Mouse (Mus musculus) mouse embryonic stem cell (cell line): ENCODE data around the gene Cbx5.

ENCODE experiments used
- in situ Hi-C, 2 experiments: fragments of 300-500 bp; cut with MboI; formaldehyde crosslinking; loops; 1 replicate in 1 of 2; 3 replicates in 1 of 2; pipeline ENCODE4 v1.14.3; 2019 to 2020; ENCODE audit warnings: low sequenced_read_pairs in 2 of 2, low pct_unique_long_range_greater_than_20kb in 1 of 2, mixed read lengths in 1 of 2; ENCODE audit not compliant: unreplicated experiment in 1 of 2

The Cbx5 gene

DNA sequence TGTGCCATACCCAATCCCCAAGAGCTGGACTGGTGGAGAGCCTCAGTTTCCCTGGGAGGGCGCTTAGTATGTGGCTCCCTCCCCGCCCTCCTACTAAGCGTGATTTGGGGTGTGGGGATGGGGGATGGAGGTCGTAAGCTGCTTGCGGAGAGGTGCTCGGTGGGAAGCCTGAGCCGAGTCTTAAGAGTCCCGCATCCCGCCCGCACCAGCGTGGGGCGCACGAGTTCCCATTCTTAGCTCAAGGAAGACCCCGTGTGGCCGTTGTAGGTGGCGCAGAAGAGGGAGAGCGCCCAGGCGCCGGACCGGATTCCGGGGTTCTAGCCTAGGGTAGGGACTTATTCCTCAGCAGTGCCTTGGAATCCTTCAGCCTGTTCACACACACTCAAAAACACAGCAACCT, 56.5 kb downstream of the Cbx5 start:
- in situ Hi-C loops, result no loop called here

DNA sequence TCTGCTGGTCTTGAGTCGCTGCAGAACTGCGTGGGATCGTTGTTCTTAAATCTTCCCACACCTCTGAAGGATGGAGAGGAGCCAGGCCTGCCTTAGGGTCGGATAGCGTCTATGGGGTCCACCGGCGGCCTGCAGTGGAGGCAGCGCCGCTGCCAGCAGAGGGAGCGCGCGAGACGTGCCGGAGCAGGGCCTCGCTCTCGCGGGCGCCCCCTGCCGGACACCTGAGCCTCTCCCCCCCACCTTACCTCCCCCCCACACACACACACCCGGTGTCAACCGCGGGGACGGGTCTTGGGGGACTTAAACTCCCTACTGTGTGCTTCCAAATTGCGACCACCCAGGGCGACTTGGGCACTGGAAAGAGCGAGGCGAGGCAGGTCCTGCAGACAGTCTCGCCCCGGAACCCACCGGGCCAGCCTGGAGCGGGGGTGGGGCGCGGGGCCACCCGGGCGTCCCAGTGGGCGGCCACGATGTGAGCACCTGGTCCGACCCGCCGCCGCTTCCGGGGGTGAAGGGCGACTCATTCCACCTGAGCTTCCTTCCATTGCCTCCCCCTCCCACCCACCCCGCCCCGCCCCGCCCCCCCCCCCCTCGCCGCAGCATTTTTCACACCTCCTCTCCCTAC, 57.3 kb downstream of the Cbx5 start:
- in situ Hi-C loops, result no loop called here

DNA sequence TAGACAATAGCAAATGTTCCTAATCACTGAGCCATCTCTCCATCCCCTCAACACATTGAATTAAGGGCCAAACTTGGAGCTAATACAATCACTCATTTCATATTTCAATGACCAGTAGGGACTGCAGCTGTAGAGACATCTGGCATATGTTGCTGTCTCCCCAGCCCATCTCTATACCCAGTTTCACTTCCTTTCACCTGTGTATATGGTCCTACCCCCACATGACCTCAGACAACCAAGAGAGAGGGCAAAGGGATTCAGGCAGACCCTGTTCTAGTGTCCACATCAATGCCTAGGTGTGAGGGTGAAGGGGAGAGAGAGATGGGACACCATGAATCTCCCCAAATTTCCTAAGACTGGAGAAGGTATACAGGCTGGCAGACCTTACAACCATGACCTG, 59.2 kb downstream of the Cbx5 start:
- in situ Hi-C loops, result no loop called here

DNA sequence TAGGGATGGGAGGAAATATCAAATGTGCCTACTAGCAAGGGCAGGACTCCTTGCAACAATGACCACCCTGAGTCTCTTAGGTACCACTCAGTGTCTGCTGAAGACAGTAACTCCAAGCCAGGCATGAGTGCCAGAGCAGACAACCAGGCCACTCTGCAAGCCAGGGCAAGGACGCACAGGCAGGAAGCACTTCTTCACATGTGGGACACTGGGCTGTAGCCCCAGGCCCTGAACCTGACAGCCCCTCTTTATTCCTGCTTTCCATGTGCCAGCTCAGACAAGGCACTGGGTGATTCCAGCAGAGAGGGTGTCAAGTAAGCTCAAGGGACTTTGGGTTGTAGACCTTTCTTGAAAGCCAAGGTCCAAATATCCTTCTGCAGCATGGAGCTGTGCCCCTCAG, 60.8 kb downstream of the Cbx5 start:
- in situ Hi-C loops, result loop anchor here in 1 of 2 experiments (10.0 kb wide), 1 partner anchor 434 kb away; no protein-coding TSS in a partner anchor

DNA sequence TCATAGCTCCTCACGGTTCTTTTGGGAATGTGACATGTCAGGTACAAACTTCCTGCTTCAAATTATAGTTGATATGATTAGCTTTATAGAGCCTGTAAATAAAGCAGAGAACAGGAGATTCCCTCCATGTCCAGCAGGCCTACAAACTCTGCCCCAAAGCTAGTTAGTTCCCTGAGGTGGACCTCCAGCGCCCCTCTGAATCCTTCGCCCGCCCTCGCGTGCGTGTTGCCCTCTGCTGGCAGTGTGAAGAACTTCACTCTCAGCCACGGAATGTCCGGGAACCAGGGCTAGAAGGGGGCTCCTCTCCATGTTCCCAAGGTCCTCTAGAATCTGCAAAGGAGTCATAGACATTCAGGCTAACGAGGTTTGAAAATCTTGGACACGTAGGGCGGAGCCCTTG, 61.5 kb downstream of the Cbx5 start:
- in situ Hi-C loops, result loop anchor here in 1 of 2 experiments (10.0 kb wide), 1 partner anchor 433 kb away; no protein-coding TSS in a partner anchor

DNA sequence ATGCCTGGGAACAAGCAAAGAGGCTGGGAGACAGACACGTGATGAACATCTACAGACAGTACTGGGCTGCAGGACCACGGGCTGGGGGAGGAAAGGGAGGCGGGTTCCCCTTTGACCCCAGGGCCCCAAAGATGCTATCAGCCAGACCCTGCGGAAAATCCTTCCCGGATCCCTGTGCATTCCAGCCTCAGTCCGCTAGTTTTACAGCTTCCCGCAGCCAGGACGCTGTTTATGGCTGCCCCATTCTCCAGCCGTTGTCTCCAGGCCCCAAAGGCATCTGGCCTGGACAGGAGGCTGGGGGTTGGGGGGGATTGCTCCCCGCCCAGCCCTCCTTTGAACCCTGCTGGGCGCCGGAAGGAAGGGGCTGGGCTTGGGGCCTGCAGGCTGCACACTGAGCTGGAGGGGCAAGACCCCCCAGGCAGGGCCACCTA, 62.0 kb downstream of the Cbx5 start:
- in situ Hi-C loops, result loop anchor here in 1 of 2 experiments (10.0 kb wide), 1 partner anchor 433 kb away; no protein-coding TSS in a partner anchor

DNA sequence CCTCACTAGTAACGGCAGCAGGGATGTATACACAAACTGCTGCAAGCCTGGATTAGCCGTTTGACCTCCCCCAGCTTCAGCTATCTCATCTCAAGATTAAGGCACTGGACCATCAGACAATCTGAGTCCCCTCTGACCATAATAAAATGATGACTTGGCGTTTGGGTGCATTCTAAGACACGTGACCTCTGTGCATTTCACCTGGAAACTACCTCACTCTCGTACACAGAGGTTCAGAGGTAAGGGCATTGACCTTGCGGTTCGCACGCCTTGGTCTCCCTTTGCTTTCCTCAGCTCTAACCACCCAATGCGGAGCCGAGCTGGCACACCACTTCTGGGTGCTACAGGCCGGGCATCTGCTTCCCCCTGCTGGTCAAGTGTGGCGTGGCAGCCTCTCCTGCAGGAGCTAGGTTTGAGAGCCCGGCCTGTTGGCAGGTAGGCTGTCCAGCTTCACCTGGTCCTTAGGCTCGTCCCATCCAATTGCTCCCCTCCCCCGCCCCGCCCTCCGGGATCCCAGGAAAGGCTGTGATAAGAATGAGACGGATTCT, 62.7 kb downstream of the Cbx5 start:
- in situ Hi-C loops, result loop anchor here in 1 of 2 experiments (10.0 kb wide), 1 partner anchor 432 kb away; no protein-coding TSS in a partner anchor

DNA sequence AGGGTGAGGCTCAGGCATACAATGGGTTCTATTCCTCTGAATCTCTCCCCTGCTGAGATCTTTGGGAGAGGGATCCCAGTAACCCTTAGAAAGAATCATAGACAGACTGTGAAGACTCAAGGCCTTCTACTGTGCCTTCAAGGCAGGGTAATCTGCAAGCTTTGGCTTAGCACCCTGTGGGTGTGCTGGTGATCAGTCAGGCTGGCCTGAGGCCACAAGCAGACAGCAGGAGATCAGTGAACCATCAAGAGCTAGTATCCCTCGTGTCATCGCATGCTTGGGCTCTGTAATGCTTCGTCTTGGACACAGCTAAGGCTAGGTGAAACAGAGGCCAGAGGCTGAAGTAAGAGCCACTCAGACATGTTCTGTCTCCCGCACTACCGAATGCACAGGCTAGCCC, 66.4 kb downstream of the Cbx5 start:
- in situ Hi-C loops, result loop anchor here (5.0 to 10.0 kb wide), 2 partner anchors 186 to 428 kb away; no protein-coding TSS in a partner anchor

DNA sequence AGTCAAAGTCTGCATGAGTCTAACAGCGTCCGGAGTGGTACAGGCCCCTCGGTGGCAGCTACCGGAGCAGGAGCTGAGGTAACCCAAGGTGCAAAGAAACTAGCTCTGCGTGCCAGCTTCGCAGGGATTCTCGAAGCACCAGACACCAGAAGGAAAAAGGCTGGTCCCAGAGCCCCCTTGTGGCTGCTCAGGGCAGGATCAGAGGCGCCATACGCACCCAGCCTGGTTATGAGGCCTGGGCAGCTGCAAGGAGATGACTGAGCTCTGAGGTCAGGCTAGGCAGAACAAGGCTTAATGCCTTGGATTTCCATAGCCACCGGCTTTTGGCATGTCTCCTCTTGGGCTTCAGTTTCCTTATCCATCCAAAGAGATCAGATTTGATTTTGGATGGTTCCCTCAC, 67.1 kb downstream of the Cbx5 start:
- in situ Hi-C loops, result loop anchor here (5.0 to 10.0 kb wide), 2 partner anchors 185 to 428 kb away; no protein-coding TSS in a partner anchor

DNA sequence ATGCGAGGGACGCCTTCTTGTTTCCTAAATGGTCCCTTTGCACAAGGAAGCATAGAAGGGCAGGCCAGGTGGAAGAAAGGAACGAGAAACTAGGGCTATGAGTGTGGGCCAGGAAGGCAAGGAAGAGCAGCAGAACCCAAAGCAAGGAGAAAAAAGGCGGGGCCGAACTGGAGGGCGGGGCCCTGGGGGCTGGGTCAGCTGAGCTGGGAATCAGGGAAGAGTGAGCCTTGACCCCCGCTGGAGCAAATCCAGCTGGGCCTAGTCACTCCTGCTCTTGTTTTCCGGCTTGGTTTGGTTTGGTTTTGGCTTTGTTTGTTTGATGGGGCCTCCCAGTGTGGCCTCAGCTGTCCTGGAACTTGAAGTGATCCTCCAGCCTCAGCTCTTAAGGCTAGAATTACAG, 68.3 kb downstream of the Cbx5 start:
- in situ Hi-C loops, result loop anchor here (5.0 to 10.0 kb wide), 2 partner anchors 184 to 426 kb away; no protein-coding TSS in a partner anchor

DNA sequence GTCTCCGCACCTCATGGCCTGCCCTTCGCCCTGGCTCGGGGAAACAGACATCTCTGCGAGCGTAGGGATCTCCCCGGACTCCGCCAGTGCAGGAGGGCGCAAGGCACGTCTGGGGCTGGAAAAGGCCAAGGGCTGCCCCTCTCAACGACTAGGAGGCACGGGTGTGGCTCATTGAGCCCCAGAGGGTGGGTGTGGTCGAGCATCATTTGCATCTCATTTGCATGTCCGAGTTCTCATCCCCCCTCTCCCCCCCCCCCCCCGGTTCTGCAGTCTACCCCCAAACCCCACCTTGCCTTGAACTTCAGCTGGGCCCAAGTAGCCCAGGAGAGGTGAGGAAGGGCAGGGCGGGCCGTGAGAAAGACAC, 69.3 kb downstream of the Cbx5 start:
- in situ Hi-C loops, result loop anchor here (5.0 to 10.0 kb wide), 2 partner anchors 183 to 425 kb away; no protein-coding TSS in a partner anchor

DNA sequence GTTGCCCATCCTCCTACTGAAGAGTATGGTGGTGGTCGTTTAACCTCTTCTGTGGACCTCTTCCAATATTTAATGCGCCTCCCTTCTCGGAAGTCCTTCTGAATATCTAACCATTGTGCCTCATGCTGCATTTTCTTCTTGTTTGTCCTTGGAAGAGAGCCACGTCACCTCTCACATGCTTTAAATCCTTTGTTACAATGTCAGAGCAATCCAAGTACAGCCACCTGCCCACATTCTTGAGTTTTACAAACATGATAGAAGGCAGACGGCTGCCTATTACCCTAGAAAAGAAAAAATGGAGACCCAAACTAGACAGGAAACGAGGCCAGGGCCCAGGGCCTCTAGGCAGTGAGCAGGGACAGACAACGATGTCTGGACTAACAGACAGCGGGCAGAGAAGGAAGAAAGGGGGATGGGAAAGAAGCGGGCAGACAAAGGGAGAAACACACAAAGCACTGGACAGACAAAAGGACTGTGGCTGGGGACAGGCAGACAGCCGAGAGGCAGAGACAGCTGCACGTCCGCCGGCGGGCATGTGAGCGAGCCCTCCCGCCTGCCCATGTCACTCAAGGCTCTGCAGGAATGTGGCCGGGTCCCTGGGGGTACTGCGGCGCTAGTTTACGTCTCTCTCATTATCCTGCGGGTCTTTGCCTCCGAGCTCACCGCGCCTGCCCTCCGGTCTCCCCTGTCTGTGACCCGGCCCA, 69.9 kb downstream of the Cbx5 start:
- in situ Hi-C loops, result loop anchor here (5.0 to 10.0 kb wide), 2 partner anchors 182 to 425 kb away; no protein-coding TSS in a partner anchor

DNA sequence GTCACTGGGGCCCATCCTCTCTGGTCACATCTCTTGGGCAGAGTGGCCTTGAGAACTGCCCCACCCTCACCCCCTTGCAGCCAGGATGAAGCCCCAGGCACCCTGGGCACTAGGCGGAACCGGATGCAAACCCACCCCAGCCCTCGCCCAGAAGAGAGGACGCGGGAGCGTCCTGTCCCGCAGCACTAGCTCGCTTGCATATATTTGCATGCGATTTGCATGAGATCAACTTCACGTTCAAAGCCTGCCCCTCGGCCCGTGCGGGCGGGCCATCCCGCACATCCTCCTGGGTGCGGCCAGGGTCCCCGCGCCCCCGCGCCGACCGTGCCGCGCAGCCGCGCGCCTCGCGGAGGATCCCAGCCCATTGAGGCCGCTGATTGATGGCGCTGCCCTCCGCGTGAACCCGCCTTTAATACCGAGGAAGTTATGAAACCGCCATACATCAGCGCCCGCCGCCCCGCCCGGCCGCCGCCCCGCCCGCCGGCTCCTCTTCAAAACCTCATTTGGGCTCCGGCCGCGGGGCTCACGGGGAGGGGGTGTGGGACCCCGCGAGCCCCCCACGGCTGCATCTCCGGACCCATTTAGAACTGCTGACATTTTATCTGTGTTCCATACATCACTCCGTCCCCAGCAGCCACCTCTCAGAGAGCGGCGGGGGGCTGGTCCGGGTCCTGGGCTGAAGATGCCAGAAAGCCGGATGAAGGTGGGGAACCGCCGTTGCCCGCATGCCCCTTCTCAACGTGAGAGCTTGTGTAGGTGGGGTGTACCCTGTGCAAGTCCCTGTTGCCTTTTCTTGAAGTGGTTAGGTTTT, 70.6 kb downstream of the Cbx5 start:
- in situ Hi-C loops, result no loop called here

DNA sequence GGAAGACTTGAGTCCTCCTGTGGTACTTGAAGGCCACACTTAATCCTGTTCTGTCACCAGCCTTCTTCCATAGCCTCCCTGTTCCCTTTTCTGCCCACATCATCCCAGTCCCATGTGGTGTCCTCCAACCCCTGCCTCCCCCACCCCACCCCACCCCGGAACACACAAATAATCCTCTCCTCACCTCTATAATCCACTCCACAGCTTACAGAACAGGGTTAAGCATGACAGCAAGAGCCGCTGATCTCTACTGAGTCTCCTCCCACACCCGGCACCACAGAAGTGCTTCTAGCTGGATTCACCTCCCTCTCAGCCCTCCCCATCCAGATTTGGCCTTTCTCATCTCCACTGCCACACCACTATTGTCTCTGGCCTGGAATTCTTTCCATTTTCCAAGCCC, 71.8 kb downstream of the Cbx5 start:
- in situ Hi-C loops, result no loop called here

DNA sequence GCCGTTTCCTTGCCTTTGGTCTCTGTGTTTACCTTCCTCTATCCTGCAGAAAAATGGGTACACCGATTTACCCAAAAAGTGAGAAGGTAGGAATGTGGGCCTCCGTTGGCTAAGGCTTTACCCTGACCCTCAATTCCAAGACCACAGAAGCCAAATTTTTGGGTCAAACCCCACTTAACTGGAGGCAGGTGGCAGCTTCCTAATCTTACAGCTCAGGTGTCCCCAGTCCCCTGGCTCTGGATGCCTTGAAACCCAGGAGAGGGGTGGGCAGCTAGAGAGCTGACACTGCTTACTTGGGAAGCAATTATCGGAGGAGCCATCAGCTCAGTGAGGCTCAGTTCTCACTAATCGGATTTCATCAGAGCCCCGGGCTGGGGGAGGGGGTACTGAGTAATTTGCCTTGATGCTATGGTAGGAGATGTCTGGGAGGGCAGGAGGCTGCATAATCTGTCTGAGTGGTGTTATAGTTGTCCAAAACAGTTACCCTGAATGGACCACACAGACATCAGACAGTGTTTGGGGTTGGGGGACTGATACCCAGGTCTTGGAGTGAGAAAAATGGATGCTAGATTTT, 72.5 kb downstream of the Cbx5 start, which contains the start of gene Smug1:
Gene Smug1, minus strand, starts transcription at position 51 of the 574 bp plus-strand sequence.
- in situ Hi-C loops, result no loop called here

DNA sequence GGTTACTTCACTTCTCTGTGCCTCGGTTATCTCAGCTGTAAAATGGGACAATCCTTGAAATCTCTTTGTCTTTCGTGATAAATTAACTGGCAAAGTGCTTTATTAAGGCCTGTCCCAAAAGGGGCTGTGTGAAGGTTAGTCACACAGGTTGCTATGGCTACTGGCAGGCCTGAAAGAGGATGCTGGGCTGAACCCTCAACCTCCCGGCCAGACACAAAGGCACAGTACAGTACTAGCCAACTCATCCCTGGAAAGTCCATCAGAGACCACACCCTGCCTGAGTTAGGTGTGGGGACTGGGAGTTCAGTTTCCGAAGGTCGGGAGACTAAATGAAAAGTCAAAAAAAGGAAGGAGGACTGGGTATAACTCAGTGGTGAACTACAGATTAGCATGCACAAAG, 73.7 kb downstream of the Cbx5 start:
- in situ Hi-C loops, result no loop called here

DNA sequence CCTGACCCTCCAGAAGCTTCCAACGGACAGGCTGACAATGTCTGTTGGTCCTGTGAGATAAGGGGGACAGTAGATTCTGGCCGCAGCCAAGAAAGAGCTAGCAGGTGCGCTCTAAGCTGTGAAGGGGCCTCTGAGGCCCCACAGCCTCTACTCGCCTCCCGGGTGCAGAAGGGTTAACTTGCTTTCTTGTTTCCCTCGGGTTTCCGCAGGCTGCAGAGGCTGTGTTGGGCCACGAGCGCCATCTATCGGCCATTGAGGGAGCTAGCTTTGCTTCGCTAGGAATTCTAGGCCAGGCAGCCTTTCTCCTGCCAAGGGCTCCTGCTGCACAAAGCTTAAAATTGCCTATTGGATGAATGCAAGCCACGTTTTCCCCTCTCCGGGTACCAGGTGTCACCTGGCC, 74.2 kb downstream of the Cbx5 start:
- in situ Hi-C loops, result no loop called here

DNA sequence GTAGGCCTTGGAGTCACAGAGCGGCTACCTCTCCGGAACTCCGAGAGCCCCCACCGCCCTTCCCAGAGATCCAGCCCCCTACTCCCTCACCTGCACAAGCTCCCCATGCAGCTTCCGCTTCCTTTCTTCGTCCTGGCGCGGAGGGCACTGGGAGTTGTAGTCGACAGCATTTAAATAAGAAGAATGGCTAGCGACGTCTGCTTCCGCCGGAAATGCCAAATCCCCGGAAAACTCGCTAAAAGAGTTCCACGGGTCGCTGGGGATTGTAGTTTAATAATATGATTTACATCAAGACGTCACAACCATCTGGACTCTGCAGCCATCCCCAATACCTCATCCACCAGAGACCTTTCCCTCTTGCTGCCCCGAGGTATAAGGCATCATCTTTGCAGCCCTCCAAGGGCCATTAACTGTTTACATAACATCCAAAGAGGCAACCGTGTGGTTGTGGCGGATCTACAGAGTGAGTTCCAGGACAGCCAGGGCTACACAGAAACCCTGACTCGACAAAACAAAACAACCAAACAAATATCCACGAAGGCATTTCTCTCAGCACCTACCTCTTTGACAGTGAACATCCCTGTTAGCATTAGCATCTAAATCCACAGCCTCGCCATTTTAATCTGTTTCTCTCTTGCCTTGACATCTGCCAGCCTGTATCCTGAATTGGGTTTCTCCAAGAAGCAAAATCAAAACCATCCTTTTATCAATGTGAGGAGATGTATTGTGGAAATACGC, 76.3 kb downstream of the Cbx5 start:
- in situ Hi-C loops, result no loop called here
